Mouse (Mus musculus): ENCODE data around the gene Taf12.

DNA sequence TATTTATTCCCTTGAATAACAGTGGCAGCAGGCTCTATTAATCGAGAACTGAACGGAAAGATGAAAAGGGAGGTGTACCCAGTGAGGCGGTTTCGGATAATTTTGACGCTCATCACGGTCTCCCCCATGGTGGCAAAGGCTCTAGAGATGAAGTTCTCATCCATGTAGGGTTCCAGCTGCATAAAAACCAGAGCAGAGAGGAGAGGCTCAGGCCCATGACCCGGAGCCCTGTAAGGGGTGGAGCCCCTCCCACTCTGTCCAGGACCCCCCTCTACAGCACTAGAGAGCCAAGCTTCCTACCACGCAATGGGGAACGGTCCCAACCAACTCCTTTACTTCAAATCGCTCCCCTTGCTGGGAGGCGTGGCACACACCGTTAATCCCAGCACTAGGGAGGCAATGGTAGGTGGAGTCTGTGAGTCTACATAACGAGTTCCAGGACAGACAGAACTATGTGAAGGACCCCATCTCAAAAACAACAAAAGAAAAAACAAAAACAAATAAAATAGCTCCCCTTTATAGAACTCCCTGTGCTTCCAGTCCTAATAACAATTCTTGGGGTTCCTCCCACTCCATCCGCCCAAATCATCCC is 54.3 kb downstream of the Taf12 start:
- TF ChIP-seq CTCF (IDR thresholded peaks at IDR 0.05; ENCODE audit: borderline replicate concordance, extremely low read depth, insufficient read depth, insufficient read length) (no peak), POLR2A (IDR thresholded peaks at IDR 0.05; ENCODE audit: borderline replicate concordance, extremely low read depth, insufficient read depth, insufficient read length, poor library complexity, severe bottlenecking) (no peak)

All from brain, embryonic 14.5 days (tissue).